Mouse (Mus musculus) v-Abl transformed pro-B cells (cell line): Measurements from ENCODE around the gene Lrrc47.

ENCODE experiments used
- in situ Hi-C, 2 experiments: fragments of 400-800 bp; cut with MboI; formaldehyde crosslinking; loops; one replicate each; pipeline ENCODE4 v1.15.1; 2025; ENCODE audit not compliant: unreplicated experiment in 2 of 2

Gene Lrrc47

GRCm38 (mm10) chr4:154011646-154012089 lies at the start of gene Lrrc47:
Gene Lrrc47 (plus strand): TSS chr4:154011731.
- in situ Hi-C loops = loop anchor here (5.0 kb wide), 1 partner anchor 34 kb away; the partner anchor contains the start of genes Cep104 (in 2 of the 2) and Dffb (in 2 of the 2)

GRCm38 (mm10) chr4:153962631-153963030 lies 48.9 kb upstream of the Lrrc47 start:
- in situ Hi-C loops = loop anchor here (5.0 to 25.0 kb wide), 5 partner anchors 200 to 1800 kb away; partner anchors contain the start of genes Acot7 (in 1 of the 2), Espn (in 1 of the 2), Faap20 (in 1 of the 2) and Hes2 (in 1 of the 2)

- in situ Hi-C loops = loop anchor here (25.0 kb wide), 4 partner anchors 1271 to 1804 kb away; partner anchors contain the start of genes Acot7 (in 1 of the 2), Espn (in 1 of the 2), Faap20 (in 1 of the 2) and Hes2 (in 1 of the 2)
These were observed 44.9 kb upstream of the Lrrc47 start for GRCm38 (mm10) chr4:153966651-153967050.

GRCm38 (mm10) chr4:153967556-153967955 lies 44.0 kb upstream of the Lrrc47 start:
- in situ Hi-C loops = loop anchor here (25.0 kb wide), 4 partner anchors 1270 to 1805 kb away; partner anchors contain the start of genes Acot7 (in 1 of the 2), Espn (in 1 of the 2), Faap20 (in 1 of the 2) and Hes2 (in 1 of the 2)

DNA sequence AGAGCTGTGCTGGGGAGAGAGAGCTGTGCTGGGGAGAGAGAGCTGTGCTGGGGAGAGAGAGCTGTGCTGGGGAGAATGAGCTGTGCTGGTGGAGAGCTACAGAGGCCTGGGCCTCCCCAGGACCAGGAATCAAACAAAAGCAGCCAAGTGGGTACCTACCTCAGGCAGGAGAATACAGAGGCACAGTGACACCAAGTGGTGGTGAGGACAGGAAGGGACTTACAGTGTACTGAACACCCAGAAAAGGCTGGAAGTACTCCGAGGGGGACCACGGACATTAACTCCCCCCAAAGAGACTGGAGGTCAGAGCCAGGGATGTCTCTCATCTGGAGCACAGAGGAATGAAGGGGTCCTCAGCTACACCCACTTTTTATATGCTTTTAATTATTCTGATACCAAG lies 43.5 kb upstream of the Lrrc47 start:
- in situ Hi-C loops = loop anchor here (25.0 kb wide), 4 partner anchors 1269 to 1806 kb away; partner anchors contain the start of genes Acot7 (in 1 of the 2), Espn (in 1 of the 2), Faap20 (in 1 of the 2) and Hes2 (in 1 of the 2)

GRCm38 (mm10) chr4:153974431-153975291 lies 36.9 kb upstream of the Lrrc47 start, which contains the start of the genes Dffb and Cep104:
Gene Dffb (minus strand): TSS chr4:153975126.
Gene Cep104 (plus strand): TSS chr4:153975194.
- in situ Hi-C loops = loop anchor here (5.0 to 25.0 kb wide), 7 partner anchors 38 to 1812 kb away; partner anchors contain the start of genes Lrrc47 (in 2 of the 2), Acot7 (in 1 of the 2), Espn (in 1 of the 2) and Faap20 (in 1 of the 2)

DNA sequence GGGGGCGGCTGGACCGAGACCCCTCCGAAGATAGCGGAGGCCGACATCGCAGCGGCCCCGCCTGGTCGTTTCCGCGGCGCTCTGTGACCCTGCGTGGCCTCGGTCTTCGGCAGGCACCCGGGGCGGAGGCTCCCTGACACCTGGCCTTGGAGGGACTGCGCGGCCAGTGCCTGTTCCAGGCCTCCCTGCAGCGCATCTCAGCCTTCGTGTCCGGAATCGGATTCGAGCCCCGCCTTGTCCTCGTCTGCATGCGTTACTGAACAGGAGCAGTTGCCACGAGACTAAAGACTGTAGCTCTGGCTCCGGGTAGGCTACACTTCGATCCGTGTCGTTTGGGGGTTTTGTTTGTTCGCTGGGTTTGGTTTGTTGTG lies 36.3 kb upstream of the Lrrc47 start:
- in situ Hi-C loops = loop anchor here (5.0 to 10.0 kb wide), 3 partner anchors 37 to 1650 kb away; partner anchors contain the start of genes Lrrc47 (in 2 of the 2), Rpl22 (in 1 of the 2) and Tprgl (in 1 of the 2)

DNA sequence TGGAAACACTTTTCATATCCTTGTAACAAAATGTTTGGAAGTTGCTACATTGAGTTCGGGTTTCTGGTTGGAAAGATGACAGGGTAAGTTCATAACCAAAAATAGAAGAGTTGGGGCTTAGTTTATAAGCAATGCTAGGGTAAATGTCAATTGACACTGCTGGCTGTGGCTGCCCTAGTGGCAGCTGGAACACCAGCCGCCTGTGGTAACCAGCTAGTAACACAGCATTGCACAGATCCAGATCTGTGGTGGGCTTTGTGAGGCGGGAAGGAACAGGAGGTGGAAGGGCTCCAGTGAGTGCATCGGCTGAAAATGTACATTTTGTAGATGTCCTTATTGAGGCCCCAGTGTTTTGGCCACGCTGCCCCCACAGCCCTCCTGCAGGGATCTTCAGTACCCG lies 35.8 kb upstream of the Lrrc47 start:
- in situ Hi-C loops = loop anchor here (5.0 to 10.0 kb wide), 3 partner anchors 37 to 1651 kb away; partner anchors contain the start of genes Lrrc47 (in 2 of the 2), Rpl22 (in 1 of the 2) and Tprgl (in 1 of the 2)

DNA sequence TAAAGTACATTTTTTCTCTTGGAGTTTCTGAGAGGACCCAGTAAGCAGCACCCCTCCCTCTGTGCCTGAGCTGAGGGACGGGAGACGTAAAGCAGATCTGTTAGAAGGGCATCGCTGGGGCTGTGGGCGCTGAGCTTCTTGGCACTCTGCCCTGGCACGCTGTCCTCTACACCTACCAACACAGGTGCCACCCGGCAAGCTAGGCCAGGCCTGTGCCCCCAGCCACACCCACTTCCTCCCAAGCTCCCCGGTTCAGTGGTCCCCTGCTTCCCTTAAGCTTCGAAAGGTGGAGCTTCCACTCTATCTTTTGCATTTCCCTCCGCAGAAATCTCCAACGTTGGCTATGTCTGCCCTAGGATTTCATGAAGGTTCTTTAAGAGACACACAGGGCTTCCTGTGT lies 32.3 kb upstream of the Lrrc47 start:
- in situ Hi-C loops = loop anchor here (5.0 to 10.0 kb wide), 3 partner anchors 33 to 1654 kb away; partner anchors contain the start of genes Lrrc47 (in 2 of the 2), Rpl22 (in 1 of the 2) and Tprgl (in 1 of the 2)

- in situ Hi-C loops = no loop called here
These were observed 31.1 kb upstream of the Lrrc47 start for GRCm38 (mm10) chr4:153980470-153980869.

DNA sequence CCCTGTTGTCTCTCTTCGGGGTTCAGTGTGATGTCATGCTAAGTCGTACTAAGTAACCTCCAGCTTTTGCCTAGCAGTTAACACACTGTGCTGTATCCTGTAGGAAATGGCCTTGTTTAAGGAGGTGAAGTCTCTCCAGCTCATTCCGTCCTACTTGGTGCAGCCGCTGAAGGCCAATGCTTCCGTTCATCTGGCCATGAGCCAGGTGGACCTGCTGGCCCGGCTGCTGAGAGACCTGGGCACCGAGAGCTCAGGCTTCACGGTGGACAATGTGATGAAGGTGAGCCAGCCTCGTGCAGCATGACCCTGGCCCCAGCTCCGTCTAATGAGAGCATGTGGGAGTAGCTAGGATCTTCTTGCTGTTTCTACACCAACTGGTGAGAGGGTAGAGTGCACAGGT lies 18.8 kb upstream of the Lrrc47 start:
- in situ Hi-C loops = no loop called here

GRCm38 (mm10) chr4:153993505-153993904 lies 18.0 kb upstream of the Lrrc47 start:
- in situ Hi-C loops = no loop called here

DNA sequence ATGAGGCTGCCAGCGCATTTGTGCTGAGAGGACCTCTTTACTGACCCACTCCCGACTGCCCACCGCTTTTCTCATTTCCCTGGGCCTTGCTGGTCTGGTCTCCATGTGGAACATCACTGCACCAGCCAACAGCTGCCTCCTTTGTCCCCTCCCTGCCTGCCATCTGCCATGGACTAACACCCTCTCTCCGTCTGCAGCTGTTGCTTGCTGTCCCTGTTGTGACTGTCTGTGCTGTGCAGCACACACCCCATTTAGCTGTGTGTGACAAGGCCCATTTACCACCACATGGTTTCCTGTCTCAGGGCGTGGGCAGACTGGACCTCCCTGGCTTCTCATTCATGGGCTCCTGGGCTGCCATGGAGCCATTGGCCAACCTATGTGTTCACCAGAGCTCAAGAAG lies 6.0 kb upstream of the Lrrc47 start:
- in situ Hi-C loops = no loop called here

GRCm38 (mm10) chr4:154006264-154006663 lies 5.3 kb upstream of the Lrrc47 start:
- in situ Hi-C loops = no loop called here

DNA sequence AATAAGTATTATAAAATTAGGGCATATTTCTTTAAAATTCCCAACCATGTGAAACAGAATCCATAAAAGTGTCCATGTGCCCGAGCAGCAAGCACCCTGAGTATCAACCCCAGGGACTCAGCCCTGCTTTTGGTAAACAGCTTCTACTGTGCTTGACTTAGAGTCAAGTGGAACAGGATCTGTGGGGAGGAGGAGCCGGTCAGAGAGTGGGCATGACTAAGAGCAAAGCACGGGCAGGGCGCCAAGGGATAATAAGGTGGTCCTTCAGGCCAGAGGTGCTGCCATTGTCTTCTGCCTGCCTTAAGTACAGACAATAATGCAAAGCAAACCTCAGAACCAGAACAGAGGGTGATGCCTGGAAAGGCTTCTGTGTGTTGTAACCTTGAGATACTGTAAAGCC lies 3.8 kb upstream of the Lrrc47 start:
- in situ Hi-C loops = no loop called here

GRCm38 (mm10) chr4:154010907-154011645 lies 455 bp upstream of the Lrrc47 start:
- in situ Hi-C loops = loop anchor here (5.0 kb wide), 1 partner anchor 34 kb away; the partner anchor contains the start of genes Cep104 (in 2 of the 2) and Dffb (in 2 of the 2)

DNA sequence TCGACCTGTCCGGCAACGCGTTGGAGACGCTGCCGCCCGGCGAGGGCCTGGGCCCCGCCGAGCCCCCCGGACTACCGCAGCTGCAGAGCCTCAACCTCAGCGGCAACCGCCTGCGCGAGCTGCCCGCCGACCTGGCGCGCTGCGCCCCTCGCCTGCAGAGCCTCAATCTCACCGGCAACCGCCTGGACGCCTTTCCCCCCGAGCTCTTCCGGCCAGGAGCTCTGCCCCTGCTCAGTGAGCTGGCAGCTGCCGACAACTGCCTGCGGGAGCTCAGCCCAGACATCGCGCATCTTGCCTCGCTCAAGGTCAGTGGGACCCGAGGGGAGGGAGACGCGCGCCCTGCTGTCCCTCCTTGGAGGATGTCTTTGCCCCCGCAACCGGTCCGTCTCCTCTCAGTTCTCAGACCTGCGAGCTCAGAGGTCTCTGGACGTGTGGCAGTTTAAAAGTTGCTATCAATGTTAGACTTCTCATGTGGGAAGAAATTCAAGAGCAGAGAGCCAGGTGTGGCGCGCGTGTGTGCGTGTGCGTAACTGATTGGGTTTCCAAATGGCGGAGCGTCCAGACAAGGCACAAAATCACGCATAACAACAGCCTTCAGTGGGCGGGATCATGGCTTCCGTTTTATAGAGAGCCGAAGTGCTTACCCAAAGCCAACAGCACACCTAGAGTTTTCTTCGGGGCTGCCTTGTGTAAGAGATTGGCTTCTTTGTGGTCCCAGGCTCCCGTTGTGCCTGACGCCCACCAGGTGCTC lies 776 bp downstream of the Lrrc47 start:
- in situ Hi-C loops = loop anchor here (5.0 kb wide), 1 partner anchor 35 kb away; the partner anchor contains the start of genes Cep104 (in 2 of the 2) and Dffb (in 2 of the 2)

GRCm38 (mm10) chr4:154015476-154015875 lies 3.9 kb downstream of the Lrrc47 start:
- in situ Hi-C loops = no loop called here

GRCm38 (mm10) chr4:154019571-154019970 lies 8.0 kb downstream of the Lrrc47 start:
- in situ Hi-C loops = no loop called here
